Mouse (Mus musculus) brain, embryonic 14.5 days (tissue): ENCODE measurements around the gene Lrba.

Source experiments
- CTCF ChIP-seq: fragments of 200-500 bp; IDR thresholded peaks from 2 replicates; pipeline ENCODE4 v1.5.1; 2012; ENCODE audit warnings: inconsistent platforms, mild to moderate bottlenecking, moderate library complexity, borderline replicate concordance; ENCODE audit not compliant: insufficient read depth, insufficient read length; ENCODE audit errors: extremely low read depth
- POLR2A ChIP-seq: fragments of 200-500 bp; IDR thresholded peaks from 2 replicates; pipeline ENCODE4 v1.6.1; 2012; ENCODE audit warnings: mild to moderate bottlenecking, inconsistent platforms, borderline replicate concordance; ENCODE audit not compliant: poor library complexity, insufficient read depth, insufficient read length, severe bottlenecking; ENCODE audit errors: extremely low read depth

GRCm38 (mm10) chr3:86756548-86756947, 532.1 kb downstream of the Lrba start:
- no peak for TF ChIP-seq POLR2A
- no peak for TF ChIP-seq CTCF
